Mouse (Mus musculus): ENCODE results near the gene Pofut2. TPM values are rescaled to one million over a fixed set of nuclear protein-coding genes. Genes with fewer than 3 reads are reported as not detected.

Gene Pofut2
- total RNA-seq, 2 experiments from 2014 or later = 32.2 to 36.7 TPM

DNA sequence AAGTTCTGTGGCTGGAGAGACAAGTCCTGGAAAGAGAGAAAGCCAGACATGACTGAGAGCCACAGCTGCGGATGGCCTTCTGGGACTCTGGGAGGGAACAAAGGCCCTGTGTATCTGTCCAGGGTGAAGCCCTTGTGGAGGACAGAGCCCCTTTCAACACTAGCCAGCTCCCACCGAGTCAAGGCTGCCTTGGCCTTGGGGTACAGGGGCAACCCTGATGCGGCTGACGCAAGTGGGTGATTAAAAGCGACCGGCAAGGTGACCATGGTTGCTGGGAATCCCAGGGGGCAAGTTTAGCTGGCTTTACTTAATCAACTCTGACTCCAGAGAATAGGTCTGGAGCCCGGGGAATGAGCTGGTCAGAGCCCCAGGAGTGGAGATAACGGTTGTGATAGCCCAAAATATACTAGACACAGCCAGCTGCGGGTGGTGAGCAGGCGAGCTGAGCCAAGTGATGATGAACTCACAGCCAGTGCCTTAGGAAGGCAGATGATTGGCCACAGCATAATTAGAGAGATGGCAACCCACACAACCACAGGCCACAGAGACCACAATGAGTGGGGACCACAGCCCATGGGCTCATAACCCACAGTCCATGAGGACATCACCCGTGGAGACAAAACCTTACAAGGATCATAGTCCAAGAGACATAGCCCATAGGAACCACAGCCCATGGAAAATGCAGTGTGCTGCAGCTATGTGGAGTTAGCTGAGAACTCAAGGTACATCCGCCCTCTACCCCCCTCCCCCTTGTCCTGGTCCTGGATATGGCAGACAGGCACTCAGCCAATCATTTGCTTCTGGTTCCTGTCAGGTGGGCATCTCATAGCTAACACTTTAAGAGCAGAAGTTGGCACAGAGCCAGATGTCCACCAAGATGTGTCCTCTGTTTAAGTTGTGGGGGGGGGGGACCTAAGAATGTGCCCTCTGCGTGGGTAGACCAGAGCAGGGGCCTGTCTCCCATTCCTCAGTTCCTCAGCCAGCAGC, 29.1 kb upstream of the Pofut2 start:
- peak in 1 of 2 experiments; percentile 6 for DNase-seq (ENCODE audit: low spot score in 2 of 2)

DNA sequence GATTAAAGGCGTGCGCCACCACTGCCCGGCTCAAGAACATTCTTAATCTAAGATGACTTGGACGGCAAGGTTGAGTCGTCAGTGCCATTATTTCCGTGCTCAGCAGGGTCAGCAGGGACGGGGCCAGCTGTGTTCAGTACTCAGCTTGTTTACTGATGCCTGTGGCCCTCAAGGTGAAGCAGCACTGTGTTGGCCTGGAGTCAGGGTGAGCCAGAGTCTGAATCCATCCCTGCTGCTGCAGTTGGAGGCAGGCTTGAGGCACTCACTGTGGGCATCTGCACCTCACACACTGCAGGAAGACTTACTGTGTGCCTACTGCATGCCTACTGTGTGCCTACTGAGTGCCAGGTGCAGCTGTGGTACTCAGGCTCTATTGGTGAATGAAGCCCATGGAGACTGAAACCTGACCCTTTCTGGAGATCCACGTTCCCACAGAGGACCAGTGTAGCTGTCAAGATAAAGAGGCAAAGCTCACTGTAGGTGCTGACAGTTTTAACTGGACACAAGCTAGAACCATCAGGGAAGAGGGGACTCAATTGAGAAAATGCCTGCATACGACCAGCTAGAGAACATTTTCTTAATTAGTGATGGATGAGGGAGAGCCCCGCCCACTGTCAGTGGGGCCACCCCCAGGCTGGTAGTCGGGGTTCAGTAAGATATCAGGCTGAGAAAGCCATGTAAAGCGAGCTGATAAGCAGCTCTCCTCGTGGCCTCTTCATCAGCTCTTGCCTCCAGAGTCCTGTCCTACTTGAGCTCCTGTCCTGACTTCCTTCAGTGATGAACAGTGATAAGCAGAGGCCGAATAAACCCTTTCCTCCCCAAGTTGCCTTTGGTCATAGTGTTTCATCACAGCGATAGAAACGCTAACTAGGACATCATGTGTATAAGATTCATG, 26.9 kb upstream of the Pofut2 start:
- no peak for DNase-seq (ENCODE audit: low spot score in 2 of 2)

DNA sequence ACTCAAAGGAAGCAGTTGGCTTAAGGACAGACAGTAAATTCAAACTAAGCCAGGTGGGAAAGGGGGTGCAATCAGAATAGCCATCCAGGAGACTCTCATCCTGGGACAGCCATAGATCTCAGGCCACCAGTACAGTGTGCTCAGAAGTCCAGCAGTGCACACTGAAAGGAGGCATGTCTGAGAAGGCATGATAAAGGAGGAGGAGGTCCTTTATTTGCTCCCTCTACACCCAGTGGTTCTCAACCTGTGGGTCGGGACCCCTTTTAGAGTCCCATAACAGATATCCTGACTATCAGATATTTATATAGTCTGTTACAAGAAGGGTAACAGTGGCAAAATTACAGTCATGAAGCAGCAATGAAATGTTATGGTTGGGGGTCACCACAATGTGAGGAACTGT, 25.8 kb upstream of the Pofut2 start:
- no peak for DNase-seq (ENCODE audit: low spot score in 2 of 2)

DNA sequence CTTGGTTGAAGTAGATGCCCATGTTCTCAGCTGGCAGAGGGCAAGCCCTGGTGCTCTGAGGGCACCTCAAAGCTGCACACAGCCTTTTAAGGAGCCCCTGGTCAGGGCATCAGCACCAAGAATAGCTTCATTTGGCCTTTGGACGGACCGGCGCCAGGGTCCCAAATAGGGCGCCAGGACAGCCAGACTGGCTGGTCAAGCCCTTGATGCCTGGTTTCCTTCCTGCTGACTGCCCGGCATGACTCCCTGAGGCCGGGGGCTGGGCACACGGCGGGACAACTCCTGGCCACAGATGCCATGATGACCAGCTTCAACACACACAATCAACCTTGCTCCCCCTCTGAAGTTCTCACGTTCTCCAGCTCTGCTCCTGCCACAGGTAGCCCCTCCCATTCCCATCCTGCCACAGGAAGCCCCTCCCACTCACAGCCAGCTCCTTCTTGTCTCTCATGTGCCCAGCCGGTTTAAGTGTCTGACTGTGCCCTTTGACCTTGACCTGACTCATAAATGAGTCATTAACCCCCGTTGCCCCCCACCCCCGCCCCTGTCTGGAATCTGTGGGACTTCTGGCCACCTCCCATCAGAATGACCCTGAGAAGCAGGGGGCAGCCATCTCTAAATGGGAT, 23.9 kb upstream of the Pofut2 start:
- no peak for DNase-seq (ENCODE audit: low spot score in 2 of 2)

DNA sequence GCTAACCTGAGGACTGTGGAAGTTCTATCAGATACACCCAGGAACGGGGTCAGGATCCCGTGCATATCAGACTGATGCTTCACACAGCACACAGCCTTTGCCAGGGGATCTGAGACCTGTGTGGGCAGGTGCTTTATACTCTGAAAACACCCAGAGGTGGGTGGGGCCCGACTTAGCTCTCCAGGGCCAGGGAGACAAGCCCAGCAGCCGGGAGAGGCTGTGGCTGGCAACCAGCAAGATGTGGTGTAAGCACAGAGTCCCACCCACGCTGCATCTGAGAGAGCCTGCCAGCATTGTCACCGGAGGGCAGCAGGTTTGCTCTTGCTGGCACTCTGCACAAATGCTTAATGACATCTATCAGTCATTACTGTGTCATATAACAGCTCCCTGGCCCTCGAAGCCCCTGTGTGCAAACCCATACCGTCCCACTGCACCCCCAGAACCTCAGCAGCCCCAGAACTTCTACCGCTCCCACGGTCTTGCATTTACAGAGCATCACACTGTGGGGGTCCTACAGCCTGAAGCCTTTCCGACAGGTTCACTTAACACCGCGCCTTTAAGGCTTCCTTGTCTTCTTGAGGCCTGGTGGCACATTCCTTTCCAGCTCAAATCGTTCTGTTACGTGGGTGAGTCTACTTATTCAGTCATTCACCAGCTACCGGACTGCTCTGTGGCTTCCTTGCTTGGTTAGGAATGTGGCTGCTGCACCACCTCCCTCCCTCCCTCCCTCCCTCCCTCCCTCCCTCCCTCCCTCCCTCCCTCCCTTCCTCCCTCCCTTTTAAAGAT, 21.0 kb upstream of the Pofut2 start:
- no peak for DNase-seq (ENCODE audit: low spot score in 2 of 2)

DNA sequence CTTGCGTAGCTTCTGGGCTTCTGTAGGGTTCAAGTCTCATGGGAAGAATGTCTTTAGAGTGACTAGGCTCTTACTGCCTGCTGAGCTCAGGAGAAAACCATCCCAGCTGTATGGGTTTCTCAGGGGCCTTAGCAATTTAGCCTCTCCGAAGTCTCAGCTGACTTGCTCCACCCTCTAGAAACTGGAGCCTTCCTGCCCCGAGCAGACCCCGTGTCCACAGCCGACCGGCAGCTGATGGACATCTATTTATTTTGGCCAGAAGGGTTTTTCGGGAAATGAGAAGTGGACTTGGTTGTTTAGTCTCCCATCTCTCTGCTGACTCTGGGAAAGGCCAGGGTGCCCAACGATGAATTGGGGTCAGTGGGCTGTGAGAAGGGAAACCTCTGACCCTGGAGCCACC, 18.3 kb upstream of the Pofut2 start:
- no peak for DNase-seq (ENCODE audit: low spot score in 2 of 2)

DNA sequence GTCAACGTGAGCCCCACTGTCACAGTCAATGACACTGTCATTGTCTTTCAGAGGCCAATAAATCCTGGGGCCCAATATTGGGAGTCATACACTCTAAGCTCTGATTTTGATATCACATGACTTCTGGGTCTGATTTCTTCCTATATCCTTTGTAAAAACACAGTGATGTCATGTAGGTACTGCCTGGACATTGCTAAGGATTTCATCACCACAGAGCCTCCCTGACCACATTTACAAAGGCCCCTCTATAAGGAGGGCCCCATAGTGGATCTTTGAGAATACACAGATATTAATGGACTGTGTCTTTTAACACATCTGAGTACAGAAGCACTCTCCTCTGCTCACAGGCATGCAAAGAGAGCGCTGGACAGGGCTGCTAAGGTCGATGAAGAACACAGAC, 16.6 kb upstream of the Pofut2 start:
- no peak for DNase-seq (ENCODE audit: low spot score in 2 of 2)

DNA sequence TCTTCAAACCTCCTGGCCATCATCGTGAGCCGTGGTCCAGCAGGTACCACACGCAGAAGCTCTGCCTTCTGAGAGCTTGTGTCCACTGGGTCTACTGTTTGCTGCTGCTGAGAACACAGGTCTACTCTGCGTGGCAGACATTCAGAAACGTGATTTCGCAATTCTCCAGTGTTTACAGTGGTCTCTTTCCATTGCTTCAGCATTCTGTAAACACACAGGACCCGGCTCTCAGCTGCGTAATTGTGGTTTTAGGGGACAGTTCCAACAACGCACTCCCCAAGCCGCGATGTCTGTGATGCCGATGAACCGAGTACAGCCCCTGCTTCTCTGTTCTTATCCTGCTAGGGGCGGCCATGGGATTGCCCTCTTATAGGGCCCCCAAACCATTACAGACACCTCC, 16.1 kb upstream of the Pofut2 start:
- DNase-seq (ENCODE audit: low spot score in 2 of 2) = no peak

DNA sequence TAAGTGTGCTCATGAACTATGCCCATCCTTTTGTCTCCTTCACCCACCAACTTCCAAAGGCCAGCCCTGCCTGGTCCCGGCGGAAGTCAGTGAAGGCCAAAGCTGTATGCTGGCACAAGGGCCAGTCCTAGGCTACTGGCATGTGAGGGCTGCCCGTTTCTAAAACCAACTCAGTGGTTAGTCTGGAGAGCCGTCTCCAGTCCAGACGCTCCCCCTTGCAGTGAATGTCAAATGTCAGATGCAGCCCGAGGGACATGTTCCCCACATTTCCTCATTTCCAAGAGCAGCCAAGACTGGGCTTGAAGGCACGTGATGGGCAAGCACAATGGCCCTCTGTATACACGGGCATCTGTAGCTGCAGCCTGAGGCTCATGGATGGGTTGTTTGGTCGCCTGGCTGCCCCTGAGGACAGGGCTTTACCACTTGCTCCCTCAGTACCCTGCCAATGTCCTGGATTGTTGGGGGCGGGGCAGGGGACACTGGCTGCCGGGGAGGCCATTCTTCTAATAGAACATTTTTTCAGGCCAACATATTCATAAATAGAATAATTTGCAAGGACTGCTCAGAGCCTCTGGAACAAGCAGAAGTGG, 15.4 kb upstream of the Pofut2 start:
- peak in 1 of 2 experiments; percentile 9 for DNase-seq (ENCODE audit: low spot score in 2 of 2)

DNA sequence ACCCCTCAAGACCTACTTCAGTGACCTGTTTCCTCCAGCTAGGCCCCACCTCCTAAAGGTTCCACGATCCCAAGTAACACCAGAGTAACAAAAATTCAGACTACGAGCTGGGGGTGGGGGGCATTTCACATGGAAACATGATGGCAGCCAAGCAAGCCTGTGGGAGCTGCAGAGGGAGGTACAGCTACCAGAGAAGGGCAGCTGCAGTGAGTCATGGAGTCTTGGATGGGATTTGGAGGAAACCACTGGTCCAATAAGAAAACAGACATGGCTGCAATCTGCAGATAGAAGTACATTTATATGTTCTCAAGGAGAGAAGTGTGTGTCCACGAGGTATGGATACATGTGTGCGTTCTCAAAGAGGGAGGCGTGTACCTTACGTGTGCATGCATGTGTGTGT, 14.2 kb upstream of the Pofut2 start:
- DNase-seq (ENCODE audit: low spot score in 2 of 2) = no peak

DNA sequence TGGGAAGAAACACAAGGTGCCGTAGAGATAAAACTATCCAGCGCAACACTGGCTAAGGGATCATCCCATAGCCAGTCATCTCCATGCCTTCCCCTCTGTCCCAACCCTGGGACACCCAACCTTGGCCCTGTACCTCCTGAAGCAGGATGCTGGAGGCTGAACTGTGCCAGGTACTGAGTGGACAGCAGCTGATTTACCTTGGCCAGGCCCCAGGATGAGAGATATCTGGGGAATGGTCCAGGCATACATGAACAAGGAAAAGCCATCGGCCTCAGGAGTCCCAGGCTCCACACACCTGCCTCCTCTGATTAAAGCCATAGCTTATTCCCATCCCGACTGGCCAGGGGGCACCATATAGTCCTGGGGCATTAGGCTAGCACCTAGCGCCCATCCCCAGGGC, 12.0 kb upstream of the Pofut2 start:
- no peak for DNase-seq (ENCODE audit: low spot score in 2 of 2)

DNA sequence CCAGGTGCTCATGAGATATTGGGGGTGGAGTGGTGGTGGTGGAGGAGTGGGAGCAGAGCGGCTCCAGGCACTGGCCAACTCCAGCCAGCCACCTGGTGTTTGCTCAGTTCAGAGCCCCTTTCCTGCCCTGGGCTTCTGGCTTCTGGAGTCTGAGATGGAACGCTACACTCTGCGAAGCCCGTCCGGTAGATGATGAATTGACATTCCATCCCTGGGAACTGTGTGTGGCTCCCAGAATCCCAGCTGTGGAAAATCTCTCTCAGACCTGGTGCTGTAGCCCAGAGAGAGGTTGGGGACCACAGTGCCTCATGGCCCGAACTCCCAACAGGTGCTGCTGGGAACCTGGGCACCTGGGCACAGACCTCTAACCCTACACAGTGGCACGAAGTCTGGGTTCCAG, 11.3 kb upstream of the Pofut2 start:
- DNase-seq (ENCODE audit: low spot score in 2 of 2) = no peak

DNA sequence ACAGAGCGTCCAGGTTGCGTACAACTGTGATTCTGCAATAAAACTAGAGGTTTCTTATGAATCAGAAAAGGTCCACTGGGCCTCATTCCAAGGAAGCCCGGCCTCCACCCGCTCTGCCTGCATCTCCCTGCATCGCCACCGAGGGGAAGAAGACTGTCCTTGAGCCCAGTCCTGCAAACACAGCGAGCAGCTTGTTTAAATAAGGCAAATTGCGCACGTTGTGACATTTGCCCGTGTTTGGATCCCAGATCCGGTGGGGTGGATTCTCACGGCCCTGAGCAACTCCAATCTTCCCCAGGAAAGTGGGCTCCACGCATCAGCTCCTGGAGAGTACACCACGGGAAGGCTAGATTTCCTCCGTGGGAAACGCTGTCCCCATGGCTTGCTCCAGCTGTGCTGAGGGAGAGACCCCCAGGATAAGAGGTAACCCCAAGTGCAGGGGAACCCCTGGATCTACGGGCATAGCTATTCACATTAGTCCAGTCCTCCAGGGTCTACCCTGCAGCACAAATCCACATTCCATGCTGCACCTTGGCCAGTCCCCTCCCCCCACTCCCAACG, 7.7 kb upstream of the Pofut2 start:
- DNase-seq (ENCODE audit: low spot score in 2 of 2) = no peak

DNA sequence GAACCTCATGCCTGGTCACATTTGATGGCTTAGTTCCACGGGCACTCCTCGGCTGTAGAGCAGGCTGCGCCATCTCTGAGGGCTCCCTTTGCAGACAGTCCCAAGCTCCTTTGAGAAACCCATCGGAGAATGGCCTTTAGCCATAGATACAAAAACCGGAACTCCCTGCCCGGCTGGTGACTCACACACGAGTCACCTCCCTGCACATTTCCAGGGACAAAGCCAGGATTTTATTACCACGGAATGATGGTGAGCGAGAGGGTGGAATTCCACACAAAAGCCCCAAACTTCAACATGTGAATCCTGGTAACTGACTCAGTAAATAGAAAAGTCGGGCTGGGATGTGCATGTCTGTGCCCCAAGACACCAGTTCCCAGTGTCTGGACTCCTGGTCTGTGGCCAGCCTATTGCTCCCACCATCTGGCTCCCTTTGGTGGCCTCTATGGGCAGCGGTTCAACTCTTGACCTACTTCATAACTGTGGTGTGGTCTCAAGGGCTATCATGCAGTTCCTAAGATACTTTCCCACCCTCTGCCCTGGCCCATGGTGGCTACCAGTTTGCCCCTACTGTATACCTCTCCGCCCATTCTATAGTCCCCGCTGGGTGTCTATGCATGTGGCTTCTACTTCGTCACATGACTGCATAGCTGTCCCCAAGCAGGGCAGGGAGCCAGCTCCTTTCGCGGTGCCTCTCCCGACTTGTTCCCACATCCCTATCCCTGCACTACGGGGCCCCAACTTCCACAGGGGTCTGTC, 7.1 kb upstream of the Pofut2 start:
- no peak for DNase-seq (ENCODE audit: low spot score in 2 of 2)

DNA sequence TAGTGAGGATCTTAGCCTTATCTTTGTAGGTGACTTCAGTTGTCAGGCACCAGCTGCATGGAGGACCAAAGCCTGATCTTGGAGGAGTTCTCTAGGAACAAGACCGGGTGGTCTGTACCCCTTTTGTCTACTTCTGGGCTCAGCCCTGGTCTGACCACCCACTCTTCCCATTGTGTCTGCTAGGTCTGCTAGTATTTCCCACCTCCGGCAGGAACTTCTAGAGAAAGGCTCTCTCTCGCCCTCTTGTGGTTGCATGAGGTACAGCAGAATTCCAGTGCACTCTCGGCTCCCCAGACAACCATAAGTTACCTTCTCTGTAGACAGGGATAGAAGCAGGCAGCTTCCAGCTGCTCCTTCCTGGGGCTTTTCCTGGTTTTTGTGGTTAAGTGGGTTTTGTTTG, 6.2 kb upstream of the Pofut2 start:
- DNase-seq (ENCODE audit: low spot score in 2 of 2) = peak; percentile 85 to 86

DNA sequence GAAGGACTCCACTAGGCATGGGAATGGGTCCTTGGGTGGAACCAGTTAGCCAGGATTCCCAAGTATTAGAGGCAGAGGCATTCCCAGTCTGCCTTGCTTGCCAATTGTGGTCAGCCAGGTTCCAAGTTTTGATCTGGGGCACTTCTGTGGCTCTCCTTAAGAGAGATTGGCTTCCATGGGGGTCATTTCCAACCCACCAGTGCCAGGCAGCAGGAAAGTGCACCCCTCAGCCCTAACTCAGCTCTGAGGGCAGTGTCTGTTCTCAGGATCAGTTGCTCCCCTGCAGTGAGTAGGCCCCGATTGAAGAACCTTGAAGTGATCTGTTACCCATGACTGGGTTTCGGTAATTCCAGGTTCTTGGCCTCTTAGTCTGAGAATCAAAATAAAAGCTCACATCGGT, 3.8 kb upstream of the Pofut2 start:
- no peak for DNase-seq (ENCODE audit: low spot score in 2 of 2)

DNA sequence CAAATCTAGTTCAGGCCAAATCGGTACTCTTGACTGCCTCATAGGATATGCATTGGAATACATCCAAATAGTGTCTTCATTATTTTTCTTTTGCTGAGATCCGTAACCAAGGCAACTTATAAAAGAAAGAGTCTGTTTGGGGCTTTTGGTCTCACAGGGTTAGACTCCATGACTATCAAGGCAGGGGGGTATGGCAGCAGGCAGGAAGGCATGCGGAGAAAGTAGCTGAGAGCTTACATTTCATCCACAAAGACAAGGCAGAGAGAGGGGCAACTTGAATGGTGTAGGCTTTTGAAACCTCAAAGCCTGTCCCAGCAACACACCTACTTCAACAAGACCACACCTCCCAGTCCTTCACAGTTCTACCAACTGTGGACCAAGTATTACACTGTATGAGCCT, 3.3 kb upstream of the Pofut2 start:
- DNase-seq (ENCODE audit: low spot score in 2 of 2) = no peak

DNA sequence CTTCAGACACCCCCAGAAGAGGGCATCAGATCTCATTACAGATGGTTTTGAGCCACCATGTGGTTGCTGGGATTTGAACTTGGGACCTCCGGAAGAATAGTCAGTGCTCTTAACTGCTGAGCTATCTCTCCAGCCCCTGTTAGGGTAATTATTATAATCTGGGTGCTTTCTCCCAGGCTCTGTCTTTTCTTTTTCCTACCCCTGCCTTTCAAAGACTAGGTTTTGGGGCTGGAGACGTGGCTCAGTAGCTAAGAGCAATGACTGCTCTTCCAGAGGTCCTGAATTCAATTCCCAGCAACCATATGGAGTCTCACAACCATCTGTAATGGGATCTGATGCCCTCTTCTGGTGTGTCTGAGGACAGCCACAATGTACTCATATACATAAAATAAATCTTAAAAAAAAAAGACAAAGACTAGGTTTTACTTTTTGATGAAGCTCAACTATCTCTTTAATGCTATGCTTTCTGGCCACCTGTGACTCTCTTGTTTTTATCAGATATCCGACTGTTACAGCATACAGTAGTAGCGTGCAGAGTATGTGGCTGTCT, 902 bp upstream of the Pofut2 start:
- no peak for DNase-seq (ENCODE audit: low spot score in 2 of 2)

Measured in layer of hippocampus, postnatal 14 days (tissue).